Mouse (Mus musculus) ES-E14 (cell line): Measurements from ENCODE around the gene Usp3. TPM values are rescaled to one million over a fixed set of nuclear protein-coding genes. Genes with fewer than 3 reads are reported as not detected.

ENCODE experiments used
- DNase-seq: peaks from one replicate; pipeline ENCODE4 v3.0.0-alpha.2; 2013; ENCODE audit warnings: low read depth, low spot score
- H3K27ac ChIP-seq: 2 replicates; pipeline ENCODE4 v1.5.1; 2012; ENCODE audit warnings: low read depth, mild to moderate bottlenecking, low read length, moderate library complexity, mixed read lengths; ENCODE audit not compliant: poor library complexity, insufficient read depth, severe bottlenecking
- H3K36me3 ChIP-seq: 2 replicates; pipeline ENCODE4 v1.6.1; 2012; ENCODE audit warnings: mild to moderate bottlenecking, low read length, moderate library complexity, mixed read lengths; ENCODE audit not compliant: control insufficient read depth, poor library complexity, insufficient read depth, severe bottlenecking
- H3K4me1 ChIP-seq, 2 experiments: fragments of 150-350 bp in 1 of 2; sonication (generic) in 1 of 2; 2 replicates each; pipeline ENCODE4 v1.6.1; 2012; ENCODE audit warnings: low read length in 2 of 2, mild to moderate bottlenecking in 1 of 2, mixed read lengths in 1 of 2; ENCODE audit not compliant: control insufficient read depth in 2 of 2, insufficient read depth in 2 of 2, poor library complexity in 1 of 2
- H3K4me3 ChIP-seq, 2 experiments: fragments of 150-350 bp in 1 of 2; sonication (generic) in 1 of 2; 2 replicates each; pipeline ENCODE4 v1.5.1; 2012; ENCODE audit warnings: low read length in 2 of 2, low read depth in 1 of 2, mild to moderate bottlenecking in 1 of 2, mixed read lengths in 1 of 2; ENCODE audit not compliant: insufficient read depth in 1 of 2, poor library complexity in 1 of 2, severe bottlenecking in 1 of 2
- H3K9ac ChIP-seq: 2 replicates; pipeline ENCODE4 v1.6.1; 2012; ENCODE audit warnings: low read depth, mild to moderate bottlenecking, low read length, mixed read lengths; ENCODE audit not compliant: poor library complexity, insufficient read depth, severe bottlenecking
- H3K9me3 ChIP-seq: fragments of 150-350 bp; sonication (generic); 2 replicates; pipeline ENCODE4 v1.6.1; 2012; ENCODE audit warnings: low read depth, mild to moderate bottlenecking, low read length; ENCODE audit not compliant: control insufficient read depth, insufficient read depth
- CHD2 ChIP-seq: IDR thresholded peaks from 2 replicates; pipeline ENCODE4 v1.6.1; 2014; ENCODE audit warnings: mild to moderate bottlenecking, low read depth, low read length, inconsistent platforms
- HCFC1 ChIP-seq: IDR thresholded peaks from 2 replicates; pipeline ENCODE4 v1.6.1; 2012; ENCODE audit warnings: low read length, inconsistent platforms, borderline replicate concordance; ENCODE audit not compliant: insufficient read depth
- MAFK ChIP-seq: IDR thresholded peaks from 2 replicates; pipeline ENCODE4 v1.6.1; 2014; ENCODE audit warnings: mild to moderate bottlenecking, low read depth, low read length, inconsistent platforms; ENCODE audit not compliant: insufficient read depth
- ZC3H11A ChIP-seq: IDR thresholded peaks from 2 replicates; pipeline ENCODE4 v1.6.1; 2012; ENCODE audit warnings: low read depth, mild to moderate bottlenecking, inconsistent platforms, low read length, borderline replicate concordance
- ZNF384 ChIP-seq: IDR thresholded peaks from 2 replicates; pipeline ENCODE4 v1.6.1; 2012; ENCODE audit warnings: low read depth, low read length, inconsistent platforms
- in situ Hi-C, 2 experiments: fragments of 600-800 bp; cut with MboI; formaldehyde crosslinking; loops; one replicate each; pipeline ENCODE4 v1.15.1; 2025; ENCODE audit warnings: low sequenced_read_pairs in 2 of 2, inconsistent platforms in 1 of 2; ENCODE audit not compliant: unreplicated experiment in 2 of 2
- total RNA-seq: library from RNA; depleted of rRNA; stranded (reverse); fragments of 300-350 nt; gene quantifications from 2 replicates; pipeline ENCODE4 v1.2.3, GENCODE M21; 2012

The Usp3 gene
- total RNA-seq, 1 experiment: 12.4 TPM

DNA sequence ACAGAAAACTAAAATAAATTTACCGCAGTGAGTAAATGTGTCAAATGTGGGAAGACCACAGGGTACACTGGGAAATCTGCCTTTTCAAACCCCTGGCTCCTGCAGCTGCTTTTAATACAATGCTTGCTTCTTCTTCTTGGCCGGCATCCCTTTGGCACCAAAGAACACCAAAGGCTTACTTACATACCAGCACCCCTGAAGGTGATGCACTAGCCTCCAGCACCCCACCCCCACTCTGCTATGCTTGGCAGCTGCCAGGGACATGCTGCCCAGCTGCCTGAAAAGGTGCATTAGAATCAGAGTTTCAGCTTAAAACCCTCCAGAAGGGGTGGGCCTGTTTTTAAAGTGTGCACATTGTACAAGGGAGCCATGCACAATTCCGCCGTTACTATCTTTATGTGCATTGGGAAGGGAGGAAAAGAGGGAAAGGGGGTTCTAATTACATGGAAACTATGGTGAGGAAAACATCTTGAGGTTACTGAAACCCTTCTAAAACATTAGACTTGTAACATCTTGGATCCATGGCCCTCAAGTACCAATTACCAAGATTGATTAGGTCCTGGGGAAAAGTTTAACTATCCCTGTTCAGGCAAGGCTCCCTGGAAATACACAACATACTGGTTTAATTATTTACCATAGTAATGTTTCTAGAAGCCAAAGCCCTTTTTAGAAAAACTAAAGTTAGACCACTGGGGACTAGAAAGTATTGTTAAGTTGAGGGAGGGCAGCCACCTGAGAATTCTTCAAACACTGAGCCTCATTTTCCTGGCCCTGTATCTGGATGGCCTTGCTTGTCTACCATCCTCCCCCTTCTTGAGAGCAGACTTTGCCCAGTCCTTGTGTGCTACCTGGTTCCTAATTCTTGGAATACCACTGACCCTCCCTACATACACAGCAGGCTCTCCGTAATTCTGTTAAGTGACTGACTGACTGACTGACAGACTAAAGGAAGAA lies 3.1 kb upstream of the Usp3 start:
- Histone ChIP-seq H3K9me3 (no peaks in the 10 kb centered on the region), H3K4me3 (no peak overlapping the region), H3K9ac (no peak overlapping the region), H3K27ac (no peak overlapping the region), H3K36me3 (no peaks in the 10 kb centered on the region), H3K4me1 (peaks cover 4 to 8% of the 10 kb centered on the region in 2 experiments; a peak in 2 of 4 replicates)
- in situ Hi-C loops: no loop called here
- DNase-seq: no peak
- TF ChIP-seq CHD2 (no peak), HCFC1 (no peak), ZC3H11A (no peak), ZNF384 (no peak), MAFK (no peak)

DNA sequence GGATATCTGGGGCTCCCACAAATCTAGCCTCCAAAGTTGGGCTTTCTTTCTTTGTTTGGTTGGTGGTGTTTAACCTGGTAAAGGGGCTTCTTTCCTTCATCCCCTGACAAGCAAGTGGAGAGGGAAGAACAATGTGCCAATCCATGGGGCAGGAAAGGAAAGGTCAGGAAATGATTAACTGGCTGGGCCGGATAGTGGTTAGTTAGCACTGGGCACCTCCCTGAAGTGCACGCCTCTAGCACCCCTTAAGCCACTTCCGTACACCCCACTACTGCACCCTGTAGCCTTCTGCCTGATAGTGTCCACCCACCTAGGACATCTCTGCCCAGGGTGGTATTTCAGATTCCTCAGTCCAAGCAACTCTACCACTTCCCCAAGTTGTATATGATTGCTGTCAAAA lies 1.1 kb upstream of the Usp3 start:
- Histone ChIP-seq H3K4me1 (peaks cover 2% of the 10 kb centered on the region in 2 experiments; a peak in 1 of 4 replicates), H3K4me3 (no peak overlapping the region)

DNA sequence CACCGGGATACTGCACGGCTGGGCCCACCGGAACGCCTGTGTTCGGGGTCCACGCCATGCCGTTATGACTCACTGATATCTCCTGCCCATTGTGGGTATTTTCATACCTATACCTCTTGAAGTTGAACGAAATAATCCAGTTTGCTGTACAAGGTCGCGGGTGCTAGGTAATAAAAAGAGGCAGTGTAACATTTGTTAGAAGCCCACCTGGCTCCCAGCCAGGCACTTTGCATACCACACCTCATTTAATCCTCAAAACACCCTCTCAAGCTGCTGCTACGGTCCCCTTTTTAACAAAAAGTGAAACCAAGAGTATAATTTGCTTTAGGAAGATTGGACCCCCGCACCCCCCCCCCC lies 649 bp upstream of the Usp3 start:
- Histone ChIP-seq H3K4me3 (peak overlapping the region; percentile 64 to 82), H3K4me1 (peaks cover under 1 to 2% of the 10 kb centered on the region in 2 experiments; a peak in 1 of 4 replicates), H3K36me3 (no peaks in the 10 kb centered on the region), H3K9me3 (no peaks in the 10 kb centered on the region), H3K27ac (no peak overlapping the region), H3K9ac (no peak overlapping the region; the same call in 1 of the 2 replicates)
- no peak for TF ChIP-seq CHD2
- no peak for TF ChIP-seq ZC3H11A
- TF ChIP-seq MAFK: no peak
- TF ChIP-seq ZNF384: no peak
- TF ChIP-seq HCFC1: no peak
- DNase-seq: no peak
- in situ Hi-C loops: no loop called here

More for the DNA sequence above, 1.1 kb upstream of the Usp3 start:
- DNase-seq: no peak
- in situ Hi-C loops: no loop called here
- H3K27ac ChIP-seq: no peak overlapping the region
- H3K9ac ChIP-seq: no peak overlapping the region
- no peaks in the 10 kb centered on the region for H3K9me3 ChIP-seq
- TF ChIP-seq CHD2 (no peak), MAFK (no peak), ZC3H11A (no peak), ZNF384 (no peak), HCFC1 (no peak)
- no peaks in the 10 kb centered on the region for H3K36me3 ChIP-seq

DNA sequence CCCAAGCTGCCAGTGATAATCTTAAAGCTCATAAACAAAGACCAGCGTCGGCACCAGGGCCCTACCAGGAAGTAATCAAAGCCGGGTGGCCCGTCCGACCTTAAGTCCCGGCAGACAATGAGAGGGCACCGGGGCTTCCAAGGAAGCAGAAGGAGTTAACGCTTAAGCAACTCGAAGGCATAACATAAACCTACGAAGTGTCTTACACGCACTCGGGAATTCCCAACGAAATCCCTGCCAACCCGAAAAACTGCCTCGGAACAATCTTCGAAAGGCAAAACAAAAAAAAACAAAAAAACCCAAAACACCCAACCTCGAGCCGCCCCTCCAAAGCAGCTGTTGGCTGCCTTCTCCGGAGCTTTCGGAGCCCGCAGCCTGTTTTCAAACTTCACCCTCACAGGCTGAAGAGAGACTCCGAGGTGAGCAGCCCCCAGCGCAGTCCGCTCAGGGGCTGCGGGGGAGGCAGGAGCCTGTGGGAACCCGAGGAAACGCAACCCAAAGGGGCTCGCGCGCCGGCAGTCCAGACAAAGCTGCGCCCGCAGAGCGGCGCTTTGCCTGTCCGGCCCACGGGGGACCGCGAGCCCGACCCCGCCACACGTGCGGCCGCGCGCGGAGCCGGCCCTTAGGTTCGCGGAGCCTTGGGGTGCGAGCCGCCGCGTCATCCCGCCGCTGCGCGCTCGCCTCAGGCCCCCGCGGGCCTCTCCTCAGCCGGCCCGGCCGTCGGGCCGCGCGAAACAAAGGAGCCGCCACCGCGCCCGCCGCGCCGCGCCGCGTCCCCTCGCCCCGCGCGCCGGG lies 894 bp downstream of the Usp3 start:
- H3K4me3 ChIP-seq: peak overlapping the region; percentile 72 to 87
- H3K36me3 ChIP-seq: no peaks in the 10 kb centered on the region
- TF ChIP-seq MAFK: no peak
- TF ChIP-seq HCFC1: no peak
- no peak for TF ChIP-seq ZNF384
- no peak for TF ChIP-seq CHD2
- TF ChIP-seq ZC3H11A: no peak
- H3K9ac ChIP-seq: peak overlapping the region; percentile 73
- H3K27ac ChIP-seq: no peak overlapping the region
- H3K4me1 ChIP-seq: 0 out of 4 replicates have a peak, but pooled peaks cover 0 to 2% of the 10 kb centered on the region in 2 experiments
- no peaks in the 10 kb centered on the region for H3K9me3 ChIP-seq
- in situ Hi-C loops: no loop called here
- no peak for DNase-seq
